Mouse (Mus musculus) midbrain, postnatal 0 days (tissue): ENCODE data around the gene Mtmr1. TPM values are rescaled to one million over a fixed set of nuclear protein-coding genes. Genes with fewer than 3 reads are reported as not detected.

Experiments
- ATAC-seq: fragments of 200-750 bp; cut with Nextera tagmentation; 2 replicates; pipeline ENCODE4 v1.8.0; 2017; ENCODE audit warnings: moderate number of reproducible peaks, mild to moderate bottlenecking, moderate TSS enrichment, moderate library complexity; ENCODE audit not compliant: low FRiP score
- DNase-seq: peaks from one replicate; pipeline ENCODE4 v3.0.0-alpha.2; 2015; ENCODE audit warnings: low spot score
- H3K27ac ChIP-seq: fragments of 300-500 bp; sonication (generic); 2 replicates; pipeline ENCODE4 v1.5.1; 2014; ENCODE audit warnings: low read depth, mild to moderate bottlenecking, low read length, mixed read lengths
- H3K27me3 ChIP-seq: fragments of 300-500 bp; sonication (generic); 2 replicates; pipeline ENCODE4 v1.6.1; 2014; ENCODE audit warnings: low read length, control low read depth, mixed read lengths; ENCODE audit not compliant: insufficient read depth
- H3K36me3 ChIP-seq: fragments of 300-500 bp; sonication (generic); 2 replicates; pipeline ENCODE4 v1.6.1; 2014; ENCODE audit warnings: low read length, control low read depth, mixed read lengths; ENCODE audit not compliant: insufficient read depth
- H3K4me1 ChIP-seq: fragments of 300-500 bp; sonication (generic); 2 replicates; pipeline ENCODE4 v1.6.1; 2014; ENCODE audit warnings: mild to moderate bottlenecking, control low read depth, antibody characterized with exemption, low read length, mixed read lengths; ENCODE audit not compliant: insufficient read depth
- H3K4me2 ChIP-seq: fragments of 300-500 bp; sonication (generic); 2 replicates; pipeline ENCODE4 v1.6.1; 2014; ENCODE audit warnings: low read depth, mild to moderate bottlenecking, low read length, mixed read lengths; ENCODE audit not compliant: poor library complexity, severe bottlenecking
- H3K4me3 ChIP-seq: fragments of 300-500 bp; sonication (generic); 2 replicates; pipeline ENCODE4 v1.5.1; 2014; ENCODE audit warnings: low read depth, mild to moderate bottlenecking, low read length, moderate library complexity
- H3K9ac ChIP-seq: fragments of 300-500 bp; sonication (generic); replicated peaks from 2 replicates; pipeline ENCODE4 v1.6.1; 2014; ENCODE audit warnings: mild to moderate bottlenecking, low read length, moderate library complexity, mixed read lengths; ENCODE audit not compliant: poor library complexity, severe bottlenecking
- H3K9me3 ChIP-seq: fragments of 300-500 bp; sonication (generic); 2 replicates; pipeline ENCODE4 v1.6.1; 2016; ENCODE audit warnings: low read length, control low read depth
- CTCF ChIP-seq: IDR thresholded peaks from 2 replicates; pipeline ENCODE4 v1.5.1; 2016; ENCODE audit warnings: antibody characterized with exemption, mild to moderate bottlenecking
- WGBS: fragments of 180-500 bp; shearing (Covaris S2); extraction: QIAGEN DNeasy Blood & Tissue Kit; methylation state at CpG from one replicate; pipeline ENCODE4 v1.1.7; 2014; 5-methylcytosine and 5-hydroxymethylcytosine counted together
- polyA plus RNA-seq: library from polyadenylated mRNA; unstranded; fragments of >200 nt; fragmentation: Nextera tagmentation; extraction: Ambion mirVana; gene quantifications from 2 replicates; pipeline ENCODE4 v1.2.1, GENCODE M21; 2015
- total RNA-seq: library from RNA; depleted of rRNA; stranded (reverse); fragments of >200 nt; gene quantifications from 2 replicates; pipeline ENCODE4 v1.2.3, GENCODE M21; 2014

Gene Mtmr1
- total and polyA plus RNA-seq, 2 experiments from 2014 or later, result 11.3 to 27.7 TPM

- peak; percentile 1 for DNase-seq
- peak overlapping the region; percentile 51 for H3K4me2 ChIP-seq
- H3K9me3 ChIP-seq, result no peaks in the 10 kb centered on the region
- TF ChIP-seq CTCF, result no peak
- no peaks in the 10 kb centered on the region for H3K27me3 ChIP-seq
- no peak for ATAC-seq
- H3K9ac ChIP-seq, result peak overlapping the region; percentile 79
- H3K36me3 ChIP-seq, result no peaks in the 10 kb centered on the region
- 52% methylated on average over 3 of the region's 3 CpGs for WGBS
- H3K4me1 ChIP-seq, result no peaks in the 10 kb centered on the region
- H3K27ac ChIP-seq, result no peak overlapping the region
- peak overlapping the region; percentile 59 for H3K4me3 ChIP-seq
Measured at GRCm38 (mm10) chrX:71365510-71365909, 950 bp downstream of the Mtmr1 start.

- ATAC-seq, result no peak
- Histone ChIP-seq H3K27me3 (no peaks in the 10 kb centered on the region), H3K27ac (no peak overlapping the region), H3K4me3 (no peak overlapping the region), H3K36me3 (no peaks in the 10 kb centered on the region), H3K9me3 (no peaks in the 10 kb centered on the region), H3K4me1 (no peaks in the 10 kb centered on the region), H3K4me2 (no peak overlapping the region), H3K9ac (no peak overlapping the region)
- no peak for TF ChIP-seq CTCF
- DNase-seq, result no peak
Measured at GRCm38 (mm10) chrX:71366973-71367372, 2.4 kb downstream of the Mtmr1 start.

GRCm38 (mm10) chrX:71376781-71377180, 12.2 kb downstream of the Mtmr1 start:
- H3K4me3 ChIP-seq, result no peak overlapping the region
- no peaks in the 10 kb centered on the region for H3K27me3 ChIP-seq
- H3K36me3 ChIP-seq, result no peaks in the 10 kb centered on the region
- H3K9ac ChIP-seq, result no peak overlapping the region
- no peak for TF ChIP-seq CTCF
- no peaks in the 10 kb centered on the region for H3K9me3 ChIP-seq
- ATAC-seq (no peak), DNase-seq (no peak)
- H3K27ac ChIP-seq, result no peak overlapping the region
- 93% methylated on average over 1 of the region's 1 CpGs for WGBS
- no peaks in the 10 kb centered on the region for H3K4me1 ChIP-seq
- no peak overlapping the region for H3K4me2 ChIP-seq

GRCm38 (mm10) chrX:71378435-71378834, 13.9 kb downstream of the Mtmr1 start:
- H3K9ac ChIP-seq, result no peak overlapping the region

GRCm38 (mm10) chrX:71381571-71381970, 17.0 kb downstream of the Mtmr1 start:
- Histone ChIP-seq H3K36me3 (no peaks in the 10 kb centered on the region), H3K9ac (no peak overlapping the region), H3K9me3 (no peaks in the 10 kb centered on the region), H3K4me1 (no peaks in the 10 kb centered on the region), H3K27me3 (no peaks in the 10 kb centered on the region), H3K4me2 (no peak overlapping the region), H3K4me3 (no peak overlapping the region), H3K27ac (no peak overlapping the region)
- TF ChIP-seq CTCF, result peak; percentile 71
- peak; percentile 62 for DNase-seq
- ATAC-seq, result no peak
- 53% methylated on average over 5 of the region's 5 CpGs for WGBS

More at GRCm38 (mm10) chrX:71378435-71378834, 13.9 kb downstream of the Mtmr1 start:
- no peaks in the 10 kb centered on the region for H3K36me3 ChIP-seq
- ATAC-seq (no peak), DNase-seq (no peak)
- no peak overlapping the region for H3K27ac ChIP-seq
- no peaks in the 10 kb centered on the region for H3K9me3 ChIP-seq
- no peaks in the 10 kb centered on the region for H3K27me3 ChIP-seq
- H3K4me1 ChIP-seq, result no peaks in the 10 kb centered on the region
- no peak overlapping the region for H3K4me2 ChIP-seq
- H3K4me3 ChIP-seq, result no peak overlapping the region
- WGBS, result 81% methylated on average over 2 of the region's 2 CpGs
- no peak for TF ChIP-seq CTCF

GRCm38 (mm10) chrX:71396326-71396725, 31.8 kb downstream of the Mtmr1 start:
- no peak for TF ChIP-seq CTCF
- DNase-seq (no peak), ATAC-seq (no peak)
- no peak overlapping the region for H3K27ac ChIP-seq
- no peaks in the 10 kb centered on the region for H3K27me3 ChIP-seq
- WGBS, result 83% methylated on average over 4 of the region's 4 CpGs
- H3K9ac ChIP-seq, result no peak overlapping the region
- no peak overlapping the region for H3K4me3 ChIP-seq
- H3K4me2 ChIP-seq, result no peak overlapping the region
- H3K36me3 ChIP-seq, result no peaks in the 10 kb centered on the region; the same call in 1 of the 2 replicates
- H3K9me3 ChIP-seq, result no peaks in the 10 kb centered on the region
- H3K4me1 ChIP-seq, result no peaks in the 10 kb centered on the region
